Mouse (Mus musculus): ENCODE measurements at regions not wholly inside any gene's neighbourhood (a gene's known extent, or its start where the extent isn't known, plus 50 kb on each side); places are given as distances from the start of the nearest gene placed in this dataset.

DNA sequence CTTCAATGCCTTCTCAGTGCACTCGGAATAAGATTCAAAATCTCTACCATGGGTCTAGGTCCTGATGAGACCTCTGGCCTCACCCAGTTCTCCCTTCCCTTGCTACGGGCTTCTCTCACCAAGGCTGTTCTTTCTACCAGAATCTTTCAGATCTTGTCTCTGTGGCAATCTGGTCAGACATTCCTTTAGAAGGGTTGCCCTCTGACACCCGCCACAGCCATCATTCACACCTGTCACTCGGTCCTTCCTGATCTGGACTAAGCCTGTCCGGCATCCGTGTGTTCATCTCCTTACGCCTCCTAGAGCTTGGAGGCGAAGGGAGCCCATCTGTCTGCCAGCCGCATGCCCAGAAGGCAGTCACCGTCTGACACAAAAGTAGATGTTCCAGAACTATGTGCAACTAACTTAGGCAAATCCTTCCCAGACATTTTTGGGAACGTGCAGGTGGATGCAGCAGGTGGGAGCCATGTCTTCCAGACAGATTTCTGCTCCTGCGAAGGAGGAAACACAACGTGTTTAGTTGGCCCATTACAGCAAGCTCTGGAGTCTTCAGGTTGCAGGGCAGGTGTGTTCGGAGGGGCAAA is 77.7 kb downstream of the Fam76b start:
- no peak for DNase-seq

DNA sequence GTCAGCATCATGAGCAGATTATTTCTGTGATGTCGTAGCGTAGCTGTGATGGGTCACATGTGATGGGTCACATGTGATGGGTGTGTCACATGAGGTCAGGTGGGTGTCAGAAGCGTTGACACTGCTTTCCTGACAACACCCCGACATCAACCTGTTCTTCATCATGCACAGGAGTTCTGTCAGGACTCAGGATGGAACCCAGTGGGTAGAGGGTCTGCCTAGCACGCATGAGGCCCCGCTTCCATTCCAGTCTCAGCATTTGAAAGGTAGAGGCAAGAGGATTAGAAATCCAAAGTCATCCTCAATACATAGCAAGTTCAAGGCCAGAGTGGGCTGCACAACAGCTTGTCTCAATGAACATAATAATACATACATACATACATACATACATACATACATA is 79.2 kb downstream of the Fam76b start:
- no peak for DNase-seq

DNA sequence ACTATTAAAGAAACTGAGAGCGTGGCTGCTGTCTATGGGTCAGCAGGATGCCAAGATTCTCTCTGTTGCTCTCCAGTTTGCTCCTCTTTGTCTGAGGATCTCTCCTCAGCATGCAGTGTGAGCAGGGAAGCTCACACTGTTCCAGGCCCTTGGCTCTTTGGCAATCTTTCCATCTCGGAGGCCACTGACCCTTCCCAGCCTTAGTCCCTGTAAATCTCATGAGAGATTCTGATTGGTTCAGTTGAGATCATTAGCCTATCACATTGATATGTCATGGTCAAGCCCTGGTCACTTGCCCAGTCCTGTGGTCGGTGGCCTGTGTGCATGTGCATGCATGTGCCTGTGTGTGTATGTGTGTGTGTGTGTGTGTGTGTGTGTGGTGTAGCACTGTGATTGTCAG is 82.1 kb downstream of the Fam76b start:
- no peak for DNase-seq

GRCm38 (mm10) chr9:13910091-13910490 is 82.6 kb downstream of the Fam76b start:
- no peak for DNase-seq

DNA sequence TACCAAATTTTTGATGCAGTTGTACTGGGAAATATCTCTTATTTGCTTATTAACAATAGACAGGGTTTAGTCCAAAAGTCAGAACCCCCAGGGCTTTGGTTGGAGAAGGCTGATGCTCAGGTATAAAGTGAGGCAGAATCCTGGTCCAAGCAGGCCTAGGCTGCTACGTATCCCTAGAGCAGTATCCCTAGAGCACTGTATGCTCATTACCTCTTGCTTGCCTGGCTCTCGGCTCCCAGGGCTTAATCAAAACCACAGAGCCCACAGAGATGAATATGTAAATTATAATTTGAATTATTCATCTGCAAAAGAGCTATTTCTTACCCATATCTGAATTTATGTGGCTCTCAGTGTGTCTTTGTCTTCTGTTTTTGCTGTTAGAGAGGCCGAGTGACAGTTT is 85.9 kb downstream of the Fam76b start:
- DNase-seq: no peak

GRCm38 (mm10) chr9:13914131-13914530 is 86.6 kb downstream of the Fam76b start:
- no peak for DNase-seq

DNA sequence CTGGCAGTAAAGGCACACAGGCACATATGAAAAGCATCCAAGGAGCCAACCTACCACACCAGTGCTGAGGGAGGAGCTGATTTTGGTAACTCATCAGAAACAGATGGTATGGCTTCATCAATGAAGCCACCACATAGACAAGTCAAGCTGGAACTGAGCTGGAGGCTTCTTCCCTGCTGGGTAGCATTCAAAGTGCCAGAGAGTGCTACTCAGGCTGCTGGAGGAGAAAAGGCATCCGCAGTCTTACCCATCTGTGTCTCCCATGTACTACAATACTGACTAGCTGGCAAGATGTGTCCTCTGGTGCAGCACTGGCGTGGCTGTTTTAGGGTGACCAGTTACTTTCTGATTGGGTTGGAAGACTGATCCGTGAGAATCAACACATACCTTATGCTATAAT is 87.3 kb downstream of the Fam76b start:
- no peak for DNase-seq

DNA sequence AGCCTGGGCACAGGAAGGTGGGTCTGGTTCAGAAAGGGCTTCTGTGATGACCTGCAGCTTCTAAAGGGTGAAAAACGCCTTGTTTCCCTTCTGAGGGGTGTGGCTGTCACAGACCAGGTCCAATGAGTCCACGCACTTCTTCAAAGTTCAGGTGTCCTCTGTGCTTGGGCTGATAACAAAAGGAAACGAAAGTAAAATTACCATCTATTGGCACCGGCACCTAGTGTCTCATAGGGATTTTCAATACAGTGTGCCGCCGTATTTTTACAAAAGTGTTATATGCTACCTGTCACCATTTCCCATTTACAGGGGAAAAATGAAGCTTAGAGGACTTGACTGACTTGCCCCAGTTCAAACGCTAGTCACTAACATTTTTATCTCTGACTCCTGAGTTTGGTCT is 89.3 kb downstream of the Fam76b start:
- DNase-seq: no peak

DNA sequence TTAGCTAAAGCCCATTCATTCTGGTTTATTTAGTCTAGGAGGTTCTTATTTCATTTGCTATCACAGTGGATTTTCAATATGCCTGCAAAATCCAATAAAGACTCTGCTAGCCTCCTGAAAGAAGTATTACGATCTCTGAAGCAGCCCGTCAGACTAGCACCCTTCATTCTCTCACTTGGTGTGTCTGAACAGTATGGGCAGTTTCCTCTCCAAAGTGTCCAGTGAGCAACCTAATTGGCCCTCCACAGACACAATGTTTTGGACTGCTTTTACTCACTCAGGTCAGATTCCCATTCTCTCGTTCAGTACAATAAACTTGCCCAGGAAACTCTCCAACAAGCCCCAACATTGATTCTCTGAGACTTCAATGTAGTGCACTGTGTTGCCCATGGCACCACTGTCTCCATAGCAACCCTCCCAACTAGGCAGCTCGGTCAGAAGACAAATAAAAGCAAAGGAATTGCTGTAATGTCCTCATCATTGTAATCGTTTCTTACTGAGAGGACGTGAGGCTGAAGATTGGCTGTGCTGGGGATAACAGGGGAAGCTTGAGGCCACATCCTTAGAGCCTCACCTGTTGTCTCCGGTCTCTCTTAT is 91.2 kb downstream of the Fam76b start:
- no peak for DNase-seq

- no peak for DNase-seq
Measured at GRCm38 (mm10) chr9:13919739-13920410, 92.4 kb downstream of the Fam76b start.

GRCm38 (mm10) chr9:13920623-13921022 is 93.1 kb downstream of the Fam76b start:
- DNase-seq: no peak

- no peak for DNase-seq
Measured at GRCm38 (mm10) chr9:13932001-13932508, 104.5 kb downstream of the Fam76b start.

GRCm38 (mm10) chr9:13933404-13933803 is 105.9 kb downstream of the Fam76b start:
- no peak for DNase-seq

- DNase-seq: no peak
Measured at GRCm38 (mm10) chr9:13937301-13937700, 109.8 kb downstream of the Fam76b start.

DNA sequence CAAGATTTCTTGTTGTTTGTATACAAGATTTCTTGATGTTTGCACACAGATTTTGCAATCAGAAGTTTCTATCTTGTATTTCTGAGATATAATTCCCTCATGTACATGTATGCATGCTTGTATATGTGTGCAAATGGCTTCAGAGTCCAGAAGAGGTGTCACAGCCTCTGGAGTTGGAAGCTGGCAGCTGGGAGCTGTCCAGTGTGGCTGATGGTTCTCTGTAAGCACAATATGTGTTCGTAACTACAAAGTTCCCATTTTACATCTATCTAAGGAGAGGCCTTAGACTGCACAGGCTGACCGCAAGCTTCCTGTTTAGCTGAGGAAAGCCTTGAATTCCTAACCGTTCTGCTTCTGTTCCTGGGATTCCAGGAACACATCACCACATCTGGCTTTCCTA is 119.0 kb downstream of the Fam76b start:
- no peak for DNase-seq

- no peak for DNase-seq
Measured at GRCm38 (mm10) chr9:13952157-13952556, 124.6 kb downstream of the Fam76b start.

- DNase-seq: no peak
Measured at GRCm38 (mm10) chr9:13963140-13963763, 135.7 kb downstream of the Fam76b start.

DNA sequence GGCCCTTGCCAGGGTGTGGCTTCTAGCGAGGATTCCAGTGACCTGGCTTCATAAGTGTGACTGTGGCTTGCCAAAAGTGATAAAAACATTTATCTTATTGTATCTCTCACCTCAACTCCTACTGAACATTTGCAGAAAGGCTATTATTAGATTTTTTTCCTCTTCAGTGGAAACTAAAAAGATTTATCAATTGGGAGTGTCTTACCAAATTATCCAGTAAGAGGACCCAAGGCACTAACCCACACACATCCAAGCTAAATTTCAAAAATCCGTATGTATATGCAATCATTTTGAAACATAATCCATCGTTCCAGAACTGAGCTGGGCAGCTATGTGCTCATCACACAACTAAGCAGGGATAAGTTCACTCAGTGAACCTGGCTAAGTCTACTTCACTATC is 136.3 kb downstream of the Fam76b start:
- no peak for DNase-seq

GRCm38 (mm10) chr9:13964256-13964655 is 136.7 kb downstream of the Fam76b start:
- DNase-seq: no peak

DNA sequence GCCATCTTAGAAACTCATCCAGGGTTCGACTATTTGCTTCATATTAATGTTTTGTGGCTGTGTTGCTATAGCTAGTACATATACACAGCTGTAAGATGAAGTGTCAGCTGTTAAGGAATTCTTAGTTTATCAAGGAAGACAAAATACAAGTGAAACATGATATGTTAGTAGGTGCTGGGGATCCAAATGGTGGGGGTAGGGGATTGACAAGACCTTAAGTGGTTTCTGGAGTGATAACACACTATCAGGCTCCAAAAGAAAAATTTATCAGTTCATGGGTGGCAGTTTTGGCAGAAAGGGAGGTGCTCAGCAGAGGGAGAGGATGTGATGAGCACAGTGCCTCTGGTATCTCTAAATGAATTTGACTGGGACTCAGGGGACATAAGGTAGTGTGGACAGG is 138.7 kb downstream of the Fam76b start:
- DNase-seq: no peak

GRCm38 (mm10) chr9:13969262-13969661 is 141.7 kb downstream of the Fam76b start:
- no peak for DNase-seq

- DNase-seq: peak; percentile 13
Measured at GRCm38 (mm10) chr9:13973600-13973999, 146.1 kb downstream of the Fam76b start.

- DNase-seq: no peak
Measured at GRCm38 (mm10) chr9:13974870-13975269, 147.4 kb downstream of the Fam76b start.

DNA sequence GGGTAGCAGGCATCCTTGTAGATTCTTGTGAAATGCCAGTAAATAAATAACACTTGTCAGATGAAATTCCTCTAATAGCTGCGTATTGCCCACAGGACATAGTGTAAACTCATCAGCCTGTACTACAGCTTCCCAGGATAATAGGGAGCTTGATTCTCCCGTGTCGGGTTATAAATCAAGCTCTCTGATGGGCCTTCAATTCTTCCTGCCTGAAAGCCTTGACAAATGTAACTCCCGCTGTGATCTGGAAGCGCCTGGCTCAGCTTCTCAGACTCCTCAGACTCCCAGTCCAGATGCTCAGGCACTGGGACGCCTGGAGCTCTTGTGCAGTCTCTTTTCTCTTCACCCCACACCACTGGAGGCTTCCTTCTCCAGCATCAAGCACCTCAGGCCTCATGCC is 151.3 kb downstream of the Fam76b start:
- DNase-seq: no peak
